Mouse (Mus musculus): ENCODE results near the gene Id1. TPM values are rescaled to one million over a fixed set of nuclear protein-coding genes. Genes with fewer than 3 reads are reported as not detected.

The Id1 gene
- polyA plus RNA-seq, 1 experiment from 2014 or later, result 330 TPM

GRCm38 (mm10) chr2:152785446-152786350, 49.6 kb downstream of the Id1 start:
- Histone ChIP-seq H3K4me3 (replicated peaks) (no peak overlapping the region), H3K4me1 (replicated peaks) (peaks cover 28% of the 10 kb centered on the region), H3K36me3 (peaks cover 37% of the 10 kb centered on the region), H3K9me3 (no peaks in the 10 kb centered on the region), H3K27ac (peak overlapping the region; percentile 81), H3K27me3 (no peaks in the 10 kb centered on the region), H3K9ac (replicated peaks) (no peak overlapping the region), H3K4me2 (peak overlapping the region; percentile 26; the same call in 1 of the 2 replicates)
- 43% methylated on average over 18 of the region's 18 CpGs for WGBS
- ATAC-seq (ENCODE audit: insufficient number of reproducible peaks, insufficient read depth, low FRiP score, low TSS enrichment, low read depth), result no peak; the same call in 1 of the 2 replicates

Small RNA genes within 50 kb of the gene (microRNA-seq; reads per million reads assigned to microRNA genes)
- gene Gm23802, result not detected

Other genes with a start within 250 kb of the Id1 start
- gene Defb22, start 246.1 kb upstream of the Id1 start, polyA plus RNA-seq (2016; fragmentation: Nextera tagmentation; extraction: Ambion mirVana), result not detected in 2 replicates
- gene Defb26, start 224.6 kb upstream of the Id1 start, polyA plus RNA-seq (2016; fragmentation: Nextera tagmentation; extraction: Ambion mirVana), result not detected in 2 replicates
- not detected in 2 replicates for gene Defb28, start 218.0 kb upstream of the Id1 start, polyA plus RNA-seq (2016; fragmentation: Nextera tagmentation; extraction: Ambion mirVana)
- gene Defb29, start 196.2 kb upstream of the Id1 start, polyA plus RNA-seq (2016; fragmentation: Nextera tagmentation; extraction: Ambion mirVana), result not detected in 2 replicates
- not detected in 2 replicates for gene Gm17416, start 166.9 kb upstream of the Id1 start, polyA plus RNA-seq (2016; fragmentation: Nextera tagmentation; extraction: Ambion mirVana)
- not detected in 2 replicates for gene Defb21, start 163.5 kb upstream of the Id1 start, polyA plus RNA-seq (2016; fragmentation: Nextera tagmentation; extraction: Ambion mirVana)
- not detected in 2 replicates for gene Defb19, start 155.9 kb upstream of the Id1 start, polyA plus RNA-seq (2016; fragmentation: Nextera tagmentation; extraction: Ambion mirVana)
- gene Defb45, start 136.9 kb upstream of the Id1 start, polyA plus RNA-seq (2016; fragmentation: Nextera tagmentation; extraction: Ambion mirVana), result not detected in 2 replicates
- not detected in 2 replicates for gene Defb36, start 131.9 kb upstream of the Id1 start, polyA plus RNA-seq (2016; fragmentation: Nextera tagmentation; extraction: Ambion mirVana)
- gene Defb25, start 113.2 kb upstream of the Id1 start, polyA plus RNA-seq (2016; fragmentation: Nextera tagmentation; extraction: Ambion mirVana), result not detected in 2 replicates
- gene Rem1, start 109.3 kb upstream of the Id1 start, polyA plus RNA-seq (2016; fragmentation: Nextera tagmentation; extraction: Ambion mirVana), result 0.87 and 1.1 TPM in 2 replicates
- gene H13, start 66.8 kb upstream of the Id1 start, polyA plus RNA-seq (2016; fragmentation: Nextera tagmentation; extraction: Ambion mirVana), result 129 and 135 TPM in 2 replicates
- gene Mcts2, start 49.2 kb upstream of the Id1 start, polyA plus RNA-seq (2016; fragmentation: Nextera tagmentation; extraction: Ambion mirVana), result 36.3 and 39.2 TPM in 2 replicates
- gene Cox4i2, start 17.9 kb downstream of the Id1 start, polyA plus RNA-seq (2016; fragmentation: Nextera tagmentation; extraction: Ambion mirVana), result 29.9 and 30.6 TPM in 2 replicates
- 107 and 110 TPM in 2 replicates for gene Bcl2l1, start 95.5 kb downstream of the Id1 start, polyA plus RNA-seq (2016; fragmentation: Nextera tagmentation; extraction: Ambion mirVana)
- 110 and 114 TPM in 2 replicates for gene Tpx2, start 111.7 kb downstream of the Id1 start, polyA plus RNA-seq (2016; fragmentation: Nextera tagmentation; extraction: Ambion mirVana)
- not detected in 2 replicates for gene Mylk2, start 175.1 kb downstream of the Id1 start, polyA plus RNA-seq (2016; fragmentation: Nextera tagmentation; extraction: Ambion mirVana)
- gene Foxs1, start 197.0 kb downstream of the Id1 start, polyA plus RNA-seq (2016; fragmentation: Nextera tagmentation; extraction: Ambion mirVana), result 0.27 TPM in 1 of 2 replicates, not detected in the other
- 0.60 and 1.00 TPM in 2 replicates for gene Dusp15, start 215.4 kb downstream of the Id1 start, polyA plus RNA-seq (2016; fragmentation: Nextera tagmentation; extraction: Ambion mirVana)
- gene Ttll9, start 226.2 kb downstream of the Id1 start, polyA plus RNA-seq (2016; fragmentation: Nextera tagmentation; extraction: Ambion mirVana), result 0.19 and 0.35 TPM in 2 replicates